Comparison of ENCODE assay signal across 24 mouse cellular contexts in genomic region chr11:61296556-61296955, GRCm38 (mm10). TPM values are rescaled to one million over a fixed set of nuclear protein-coding genes. Genes with fewer than 3 reads are reported as not detected.
"Had no signal": no experiment of that assay in that cellular context is flagged by ENCODE, and none has a peak within 500 bp of the region (broad histone marks: within the 10 kb centered on the region; RNA-seq: fewer than 3 reads in every experiment).

No protein-coding gene starts in this region.

- H3K27me3 ChIP-seq: limb, embryonic 12.5 days; limb, embryonic 15.5 days; midbrain, embryonic 12.5 days; midbrain, embryonic 15.5 days; neural tube, embryonic 12.5 days; neural tube, embryonic 15.5 days had no signal

- H3K27ac ChIP-seq: limb, embryonic 12.5 days; limb, embryonic 15.5 days; liver, embryonic 14.5 days; midbrain, embryonic 12.5 days; midbrain, embryonic 15.5 days; neural tube, embryonic 12.5 days; neural tube, embryonic 15.5 days; stomach, postnatal 0 days had no signal

- ATAC-seq: liver, postnatal 0 days; lung, postnatal 0 days; midbrain, embryonic 15.5 days had no signal

- H3K4me3 ChIP-seq: limb, embryonic 12.5 days; limb, embryonic 15.5 days; megakaryocyte, embryonic 14.5 days; midbrain, embryonic 12.5 days; midbrain, embryonic 15.5 days; neural tube, embryonic 12.5 days; neural tube, embryonic 15.5 days had no signal

- H3K4me1 ChIP-seq: midbrain, embryonic 15.5 days had no signal

- H3K9me3 ChIP-seq: limb, embryonic 12.5 days; limb, embryonic 15.5 days; megakaryocyte, embryonic 14.5 days; midbrain, embryonic 12.5 days; midbrain, embryonic 15.5 days; neural tube, embryonic 12.5 days; neural tube, embryonic 15.5 days had no signal

- DNase-seq: kidney, postnatal 14 days; kidney, postnatal 4 days; left cerebral cortex, postnatal 4 days; liver, postnatal 0 days; lung, embryonic 14.5 days; lung, postnatal 36 days; right cerebral cortex, adult 18-20 months; right cerebral cortex, postnatal 14 days; right cerebral cortex, postnatal 4 days; thymus, adult 2 months; thymus, postnatal 14 days; thymus, postnatal 4 days had no signal

- H3K36me3 ChIP-seq: limb, embryonic 12.5 days; limb, embryonic 15.5 days; midbrain, embryonic 12.5 days; midbrain, embryonic 15.5 days; neural tube, embryonic 12.5 days; neural tube, embryonic 15.5 days had no signal

- H3K9ac ChIP-seq: limb, embryonic 12.5 days; limb, embryonic 15.5 days; liver, embryonic 14.5 days; liver, postnatal 0 days; lung, embryonic 14.5 days; midbrain, embryonic 12.5 days; midbrain, embryonic 15.5 days; neural tube, embryonic 12.5 days; neural tube, embryonic 15.5 days had no signal

- H3K4me2 ChIP-seq: limb, embryonic 12.5 days; limb, embryonic 15.5 days; liver, embryonic 11.5 days; lung, embryonic 14.5 days; midbrain, embryonic 12.5 days; midbrain, embryonic 15.5 days; neural tube, embryonic 12.5 days; neural tube, embryonic 15.5 days had no signal

RNA-seq across cellular contexts. Expression of gene Slc47a2, which starts 46.1 kb away (rescaled TPM):
- polyA plus RNA-seq: limb, embryonic 12.5 days; limb, embryonic 15.5 days; liver, postnatal 0 days; lung, embryonic 14.5 days; midbrain, embryonic 12.5 days; midbrain, embryonic 15.5 days; neural tube, embryonic 12.5 days; neural tube, embryonic 15.5 days; stomach, embryonic 14.5 days had no signal
